Mouse (Mus musculus) left cerebral cortex, adult 9 months (tissue): ENCODE data around the gene Gm10382.
A peak's percentile ranks its signal among the peaks of the same experiment; 100 is the strongest.
"Not testable (repeated sequence)": the region's sequence is repeated elsewhere in the genome, so short reads cannot be mapped to it uniquely, and the experiment has no call there.

Source experiments
- DNase-seq, 2 experiments: peaks; one replicate each; pipeline ENCODE4 v3.0.0; 2022; ENCODE audit warnings: low spot score in 2 of 2

The Gm10382 gene

GRCm38 (mm10) chr5:125370950-125371693 is 18.0 kb upstream of the Gm10382 start:
- no peak for DNase-seq

- DNase-seq: no peak
These were observed 17.1 kb upstream of the Gm10382 start for GRCm38 (mm10) chr5:125372027-125372426.

GRCm38 (mm10) chr5:125375871-125376270 is 13.3 kb upstream of the Gm10382 start:
- no peak for DNase-seq

- DNase-seq: no peak
These were observed 11.9 kb upstream of the Gm10382 start for GRCm38 (mm10) chr5:125377214-125377613.

GRCm38 (mm10) chr5:125378919-125379318 is 10.2 kb upstream of the Gm10382 start:
- no peak for DNase-seq

GRCm38 (mm10) chr5:125381954-125382672 is 7.0 kb upstream of the Gm10382 start:
- DNase-seq: no peak

GRCm38 (mm10) chr5:125382673-125383558 is 6.2 kb upstream of the Gm10382 start:
- peak in 1 of 2 experiments; percentile 71 for DNase-seq

- DNase-seq: no peak
These were observed 5.3 kb upstream of the Gm10382 start for GRCm38 (mm10) chr5:125383637-125384420.

GRCm38 (mm10) chr5:125384512-125385214 is 4.5 kb upstream of the Gm10382 start:
- DNase-seq: no peak

GRCm38 (mm10) chr5:125385215-125385940 is 3.7 kb upstream of the Gm10382 start:
- no peak for DNase-seq

- DNase-seq: not testable (repeated sequence)
These were observed 1.8 kb upstream of the Gm10382 start for GRCm38 (mm10) chr5:125387295-125387694.

- DNase-seq: no peak
These were observed 597 bp upstream of the Gm10382 start for GRCm38 (mm10) chr5:125388358-125389092.

- DNase-seq: peak in 1 of 2 experiments; percentile 89
These were observed 688 bp downstream of the Gm10382 start, which contains the start of gene Ubc for GRCm38 (mm10) chr5:125389579-125390441. TSS of gene Ubc (minus strand) at chr5:125390202.

- no peak for DNase-seq
These were observed 1.9 kb downstream of the Gm10382 start for GRCm38 (mm10) chr5:125390906-125391477.

- DNase-seq: peak in 1 of 2 experiments; percentile 93
These were observed 2.5 kb downstream of the Gm10382 start for GRCm38 (mm10) chr5:125391609-125392008.

- not testable (repeated sequence) for DNase-seq
These were observed 3.1 kb downstream of the Gm10382 start for GRCm38 (mm10) chr5:125392176-125392575.

GRCm38 (mm10) chr5:125392618-125392976 is 3.5 kb downstream of the Gm10382 start:
- no peak for DNase-seq
